Mouse (Mus musculus): ENCODE results near the gene Nfatc4. TPM values are rescaled to one million over a fixed set of nuclear protein-coding genes. Genes with fewer than 3 reads are reported as not detected.

The Nfatc4 gene
- polyA plus RNA-seq, 1 experiment from 2014 or later = 128 TPM

DNA sequence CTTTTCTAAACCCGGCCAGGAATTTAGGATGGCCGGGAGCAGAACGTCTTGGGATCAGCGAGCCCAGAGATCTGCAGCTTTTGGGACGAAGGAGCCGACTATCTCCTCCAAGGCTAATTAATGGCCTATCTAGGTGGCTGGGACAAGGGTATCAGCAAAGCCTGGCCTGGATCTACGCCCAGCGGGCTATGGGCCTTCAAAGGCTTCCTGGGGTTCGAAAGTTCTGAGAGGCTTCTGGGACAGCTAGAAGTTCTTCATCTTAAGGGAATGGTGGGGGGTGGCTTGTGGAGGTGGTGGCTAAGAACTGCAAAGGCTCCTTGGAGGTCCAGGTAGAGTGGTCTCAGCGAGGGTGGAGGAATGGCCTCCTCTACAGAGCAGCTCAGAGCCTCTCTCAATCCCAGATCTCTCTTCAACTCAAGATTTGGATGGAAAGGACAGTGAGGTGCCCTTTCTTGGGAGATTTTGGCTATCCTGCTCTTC is 1.1 kb downstream of the Nfatc4 start:
- 3% methylated on average over 10 of the region's 10 CpGs for WGBS

GRCm38 (mm10) chr14:55824481-55825215 is 1.7 kb downstream of the Nfatc4 start:
- Histone ChIP-seq H3K9me3 (no peaks in the 10 kb centered on the region), H3K27ac (peak overlapping the region; percentile 100), H3K4me3 (peak overlapping the region; percentile 88), H3K4me1 (peaks cover 48% of the 10 kb centered on the region), H3K36me3 (peaks cover 32% of the 10 kb centered on the region), H3K9ac (peak overlapping the region; percentile 96), H3K4me2 (replicated peaks) (peak overlapping the region; percentile 99), H3K27me3 (no peaks in the 10 kb centered on the region)
- WGBS = under 1% methylated on average over 32 of the region's 32 CpGs
- ATAC-seq (ENCODE audit: low FRiP score, low read depth) = peak; percentile 52

More for the DNA sequence above, 1.1 kb downstream of the Nfatc4 start:
- ATAC-seq (ENCODE audit: low FRiP score, low read depth) = 0 out of 2 replicates have a peak, but pooled peaks have one; percentile 0
- peak overlapping the region; percentile 75 for H3K9ac ChIP-seq
- H3K4me3 ChIP-seq = peak overlapping the region; percentile 88
- no peaks in the 10 kb centered on the region for H3K9me3 ChIP-seq
- peaks cover 43% of the 10 kb centered on the region for H3K4me1 ChIP-seq
- no peaks in the 10 kb centered on the region for H3K27me3 ChIP-seq
- H3K27ac ChIP-seq = peak overlapping the region; percentile 100
- H3K4me2 ChIP-seq (replicated peaks) = peak overlapping the region; percentile 99
- H3K36me3 ChIP-seq = peaks cover 26% of the 10 kb centered on the region

DNA sequence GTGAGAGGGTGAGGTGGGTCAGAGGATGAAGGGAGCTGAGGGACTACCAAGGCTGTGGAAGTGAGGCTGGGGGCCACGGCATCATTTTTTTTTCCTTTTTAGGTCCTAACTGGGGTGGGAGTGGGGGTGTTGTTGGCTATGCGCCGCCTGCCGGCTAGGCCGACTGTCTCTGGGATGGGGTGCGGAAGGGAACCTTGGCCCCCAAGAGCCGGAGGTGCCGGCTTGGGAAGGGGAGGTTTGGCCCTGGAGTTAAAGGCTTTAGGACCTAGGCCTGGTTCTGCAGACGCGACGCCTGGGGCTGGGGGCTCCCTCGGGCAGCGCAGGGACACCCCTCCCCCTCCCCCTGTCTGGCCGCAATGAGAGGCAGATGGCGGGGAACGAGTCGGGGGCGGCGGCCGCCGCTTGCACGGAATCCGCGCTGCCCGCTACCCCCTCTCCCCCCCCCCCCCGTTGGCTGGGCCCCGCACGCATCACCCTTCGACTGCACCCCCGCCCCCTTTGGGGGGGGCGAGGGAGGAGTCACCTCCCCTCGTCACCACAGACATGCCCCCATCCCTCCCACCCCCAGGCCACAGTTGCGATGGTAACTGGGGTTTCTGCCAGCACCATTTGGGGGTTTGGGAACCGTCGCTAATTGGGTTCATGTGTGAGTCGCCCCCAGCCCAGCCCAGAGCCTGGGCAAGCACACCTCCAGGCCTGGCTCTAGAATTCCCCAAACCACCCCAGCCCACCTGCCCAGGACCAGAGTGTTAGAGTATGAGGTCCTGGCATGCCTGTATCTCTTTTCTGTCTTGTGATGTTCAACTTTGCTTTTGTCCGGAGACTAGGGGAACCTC is 2.5 kb downstream of the Nfatc4 start:
- 0 out of 2 replicates have a peak, but pooled peaks have one; percentile 1 for ATAC-seq (ENCODE audit: low FRiP score, low read depth)
- peak overlapping the region; percentile 100 for H3K27ac ChIP-seq
- under 1% methylated on average over 19 of the region's 37 CpGs for WGBS
- H3K36me3 ChIP-seq = peaks cover 40% of the 10 kb centered on the region
- peak overlapping the region; percentile 96 for H3K9ac ChIP-seq
- H3K9me3 ChIP-seq = no peaks in the 10 kb centered on the region
- H3K4me2 ChIP-seq (replicated peaks) = peak overlapping the region; percentile 99
- H3K4me3 ChIP-seq = peak overlapping the region; percentile 88
- peaks cover 55% of the 10 kb centered on the region for H3K4me1 ChIP-seq
- H3K27me3 ChIP-seq = no peaks in the 10 kb centered on the region

DNA sequence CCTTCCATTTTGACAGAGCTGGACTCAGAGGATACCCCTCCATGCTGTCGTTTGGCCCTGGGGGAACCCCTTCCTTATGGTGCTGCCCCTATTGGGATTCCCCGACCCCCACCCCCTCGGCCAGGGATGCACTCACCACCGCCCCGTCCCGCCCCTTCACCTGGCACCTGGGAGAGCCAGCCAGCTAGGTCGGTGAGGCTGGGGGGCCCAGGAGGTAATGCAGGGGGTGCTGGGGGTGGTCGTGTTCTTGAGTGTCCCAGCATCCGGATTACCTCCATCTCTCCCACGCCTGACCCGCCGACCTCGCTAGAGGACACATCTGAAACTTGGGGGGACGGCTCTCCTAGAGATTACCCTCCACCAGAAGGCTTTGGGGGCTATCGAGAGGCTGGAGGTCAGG is 3.2 kb downstream of the Nfatc4 start:
- Histone ChIP-seq H3K27ac (peak overlapping the region; percentile 100), H3K9me3 (no peaks in the 10 kb centered on the region), H3K4me1 (peaks cover 55% of the 10 kb centered on the region), H3K4me2 (replicated peaks) (peak overlapping the region; percentile 99), H3K9ac (peak overlapping the region; percentile 96), H3K4me3 (peak overlapping the region; percentile 88), H3K36me3 (peaks cover 47% of the 10 kb centered on the region), H3K27me3 (no peaks in the 10 kb centered on the region)
- 3% methylated on average over 15 of the region's 15 CpGs for WGBS
- ATAC-seq (ENCODE audit: low FRiP score, low read depth) = no peak

DNA sequence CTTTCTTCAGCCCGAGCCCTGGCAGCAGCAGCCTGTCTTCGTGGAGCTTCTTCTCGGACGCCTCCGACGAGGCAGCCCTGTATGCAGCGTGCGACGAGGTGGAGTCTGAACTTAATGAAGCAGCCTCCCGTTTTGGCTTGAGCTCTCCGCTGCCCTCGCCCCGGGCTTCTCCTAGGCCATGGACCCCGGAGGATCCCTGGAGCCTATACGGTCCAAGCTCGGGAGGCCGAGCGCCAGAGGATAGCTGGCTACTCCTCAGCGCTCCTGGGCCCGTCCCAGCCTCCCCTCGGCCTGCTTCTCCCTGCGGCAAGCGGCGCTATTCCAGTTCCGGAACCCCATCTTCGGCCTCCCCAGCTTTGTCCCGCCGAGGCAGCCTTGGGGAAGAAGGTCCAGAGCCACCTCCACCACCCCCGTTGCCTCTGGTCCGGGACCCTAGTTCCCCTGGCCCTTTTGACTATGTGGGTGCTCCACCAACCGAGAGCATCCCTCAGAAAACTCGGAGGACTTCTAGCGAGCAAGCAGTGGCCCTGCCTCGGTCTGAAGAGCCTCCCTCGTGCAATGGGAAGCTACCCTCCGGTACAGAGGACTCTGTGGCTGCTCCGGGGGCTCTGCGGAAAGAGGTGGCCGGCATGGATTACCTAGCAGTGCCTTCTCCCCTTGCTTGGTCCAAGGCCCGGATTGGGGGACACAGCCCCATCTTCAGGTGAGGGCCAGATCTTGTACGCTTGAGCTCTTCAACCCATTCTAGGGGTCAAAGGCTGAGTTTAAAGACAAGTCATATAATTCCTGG is 3.8 kb downstream of the Nfatc4 start:
- Histone ChIP-seq H3K9ac (peak overlapping the region; percentile 96), H3K27me3 (no peaks in the 10 kb centered on the region), H3K27ac (peak overlapping the region; percentile 100), H3K4me2 (replicated peaks) (peak overlapping the region; percentile 99), H3K4me1 (peaks cover 55% of the 10 kb centered on the region), H3K9me3 (no peaks in the 10 kb centered on the region), H3K4me3 (peak overlapping the region; percentile 88), H3K36me3 (peaks cover 53% of the 10 kb centered on the region)
- no peak for ATAC-seq (ENCODE audit: low FRiP score, low read depth)
- WGBS = 9% methylated on average over 41 of the region's 41 CpGs

DNA sequence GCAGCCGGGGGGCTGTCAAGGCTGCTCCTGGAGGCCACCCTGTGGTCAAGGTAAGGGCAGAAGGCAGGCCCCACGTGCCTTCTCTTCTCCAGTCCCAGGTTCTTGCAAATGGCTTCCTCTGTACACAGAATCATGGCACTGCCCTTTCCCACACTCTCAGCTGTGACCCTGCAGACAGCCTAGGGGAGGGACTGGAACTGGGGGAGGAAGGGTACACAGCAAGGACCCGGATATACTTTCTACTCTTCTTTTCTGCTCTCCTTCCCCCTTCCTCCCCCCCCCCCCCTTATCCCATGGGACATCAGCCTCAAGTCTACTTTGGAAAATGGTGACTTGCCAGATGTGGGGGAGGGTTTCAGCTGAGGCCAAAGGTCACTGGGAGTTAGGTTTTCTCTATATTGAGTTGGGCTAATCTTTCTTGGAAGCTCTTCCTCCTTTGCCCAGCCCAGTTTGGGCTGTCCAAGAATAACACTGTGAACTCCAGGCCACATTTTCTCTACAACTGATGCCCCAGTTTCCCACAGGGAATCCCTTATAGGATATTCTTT is 5.8 kb downstream of the Nfatc4 start:
- 50% methylated on average over 3 of the region's 3 CpGs for WGBS
- H3K27me3 ChIP-seq = no peaks in the 10 kb centered on the region
- peak overlapping the region; percentile 99 for H3K4me2 ChIP-seq (replicated peaks)
- H3K27ac ChIP-seq = no peak overlapping the region; the same call in 1 of the 2 replicates
- H3K4me1 ChIP-seq = peaks cover 60% of the 10 kb centered on the region
- peaks cover 72% of the 10 kb centered on the region for H3K36me3 ChIP-seq
- no peaks in the 10 kb centered on the region for H3K9me3 ChIP-seq
- peak overlapping the region; percentile 10; the same call in 1 of the 2 replicates for H3K9ac ChIP-seq
- no peak for ATAC-seq (ENCODE audit: low FRiP score, low read depth)
- peak overlapping the region; percentile 5; the same call in 1 of the 2 replicates for H3K4me3 ChIP-seq

DNA sequence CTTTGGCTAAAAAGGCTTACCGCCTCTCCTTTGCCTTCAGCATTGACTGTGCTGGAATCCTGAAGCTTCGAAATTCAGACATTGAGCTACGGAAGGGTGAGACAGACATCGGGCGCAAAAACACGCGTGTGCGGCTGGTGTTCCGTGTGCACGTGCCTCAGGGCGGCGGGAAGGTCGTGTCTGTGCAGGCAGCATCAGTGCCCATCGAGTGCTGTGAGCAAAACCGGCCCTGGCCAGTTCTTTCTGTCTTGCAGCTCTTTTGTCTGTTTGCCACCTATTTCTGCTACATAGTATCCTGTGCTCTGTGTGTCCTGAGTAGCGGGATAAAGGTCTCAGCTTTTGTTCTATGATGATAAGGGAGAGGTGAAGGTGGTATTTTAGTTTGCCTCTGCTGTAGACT is 6.9 kb downstream of the Nfatc4 start:
- Histone ChIP-seq H3K4me1 (peaks cover 66% of the 10 kb centered on the region), H3K36me3 (peaks cover 80% of the 10 kb centered on the region), H3K9ac (no peak overlapping the region), H3K9me3 (no peaks in the 10 kb centered on the region), H3K27me3 (no peaks in the 10 kb centered on the region), H3K4me2 (replicated peaks) (no peak overlapping the region), H3K27ac (no peak overlapping the region), H3K4me3 (no peak overlapping the region)
- ATAC-seq (ENCODE audit: low FRiP score, low read depth) = no peak
- WGBS = 88% methylated on average over 16 of the region's 16 CpGs

DNA sequence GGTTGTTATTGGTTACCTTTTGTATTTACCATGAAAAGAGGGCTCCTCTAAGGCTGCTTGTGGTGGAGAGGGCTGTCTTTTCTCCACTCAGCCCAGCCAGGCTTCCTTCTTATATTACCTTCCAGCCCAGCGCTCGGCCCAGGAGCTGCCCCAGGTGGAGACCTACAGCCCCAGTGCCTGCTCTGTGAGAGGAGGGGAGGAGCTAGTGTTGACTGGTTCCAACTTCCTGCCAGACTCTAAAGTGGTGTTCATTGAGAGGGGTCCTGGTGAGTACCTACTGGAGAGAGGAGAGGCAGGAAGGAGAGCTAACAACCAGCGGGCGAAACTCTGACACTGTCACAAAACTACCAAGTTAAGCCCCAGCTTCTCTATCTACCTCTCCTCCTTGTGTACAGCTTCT is 7.4 kb downstream of the Nfatc4 start:
- H3K9me3 ChIP-seq = no peaks in the 10 kb centered on the region
- no peak overlapping the region for H3K4me2 ChIP-seq (replicated peaks)
- H3K4me1 ChIP-seq = peaks cover 71% of the 10 kb centered on the region
- peaks cover 80% of the 10 kb centered on the region for H3K36me3 ChIP-seq
- ATAC-seq (ENCODE audit: low FRiP score, low read depth) = no peak
- H3K27ac ChIP-seq = no peak overlapping the region
- H3K27me3 ChIP-seq = no peaks in the 10 kb centered on the region
- no peak overlapping the region for H3K4me3 ChIP-seq
- 79% methylated on average over 4 of the region's 4 CpGs for WGBS
- H3K9ac ChIP-seq = no peak overlapping the region

DNA sequence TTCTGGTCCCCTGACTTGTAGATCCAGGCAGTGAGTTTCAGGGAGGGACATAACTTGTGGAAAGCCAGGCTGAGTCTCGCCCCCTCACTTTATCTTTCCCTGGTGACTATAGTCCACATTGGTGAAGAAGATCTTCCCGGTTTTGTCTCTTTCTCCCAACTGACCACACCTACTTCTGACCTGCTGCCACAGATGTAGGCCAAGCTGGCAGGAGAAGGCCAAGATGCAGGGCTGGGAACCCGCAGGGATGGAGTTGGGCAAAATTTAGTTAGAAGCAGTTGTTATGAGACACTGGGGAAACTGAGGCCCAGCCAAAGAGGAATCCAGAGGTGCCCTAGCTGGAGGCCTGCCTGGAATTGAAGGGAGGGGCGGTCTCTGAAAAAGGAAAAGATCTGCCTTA is 10.2 kb downstream of the Nfatc4 start:
- WGBS = 91% methylated on average over 4 of the region's 4 CpGs
- no peak overlapping the region for H3K4me3 ChIP-seq
- no peak overlapping the region for H3K9ac ChIP-seq
- H3K4me1 ChIP-seq = peaks cover 59% of the 10 kb centered on the region
- H3K9me3 ChIP-seq = no peaks in the 10 kb centered on the region
- H3K4me2 ChIP-seq (replicated peaks) = no peak overlapping the region
- no peaks in the 10 kb centered on the region for H3K27me3 ChIP-seq
- no peak for ATAC-seq (ENCODE audit: low FRiP score, low read depth)
- no peak overlapping the region for H3K27ac ChIP-seq
- peaks cover 63% of the 10 kb centered on the region for H3K36me3 ChIP-seq

GRCm38 (mm10) chr14:55834808-55835533 is 12.0 kb downstream of the Nfatc4 start:
- peaks cover 42% of the 10 kb centered on the region for H3K4me1 ChIP-seq
- no peak overlapping the region for H3K4me2 ChIP-seq (replicated peaks)
- no peaks in the 10 kb centered on the region for H3K9me3 ChIP-seq
- no peak overlapping the region for H3K9ac ChIP-seq
- 67% methylated on average over 5 of the region's 5 CpGs for WGBS
- H3K27me3 ChIP-seq = no peaks in the 10 kb centered on the region
- peak; percentile 25; the same call in 1 of the 2 replicates for ATAC-seq (ENCODE audit: low FRiP score, low read depth)
- peak overlapping the region; percentile 44; the same call in 1 of the 2 replicates for H3K27ac ChIP-seq
- H3K36me3 ChIP-seq = peaks cover 45% of the 10 kb centered on the region
- H3K4me3 ChIP-seq = no peak overlapping the region

- no peaks in the 10 kb centered on the region for H3K27me3 ChIP-seq
- no peak overlapping the region for H3K4me3 ChIP-seq
- no peak overlapping the region for H3K9ac ChIP-seq
- no peak overlapping the region for H3K4me2 ChIP-seq (replicated peaks)
- 85% methylated on average over 5 of the region's 5 CpGs for WGBS
- peaks cover 30% of the 10 kb centered on the region for H3K4me1 ChIP-seq
- H3K27ac ChIP-seq = no peak overlapping the region
- H3K9me3 ChIP-seq = no peaks in the 10 kb centered on the region
- peaks cover 13% of the 10 kb centered on the region for H3K36me3 ChIP-seq
- ATAC-seq (ENCODE audit: low FRiP score, low read depth) = no peak
These were observed 15.4 kb downstream of the Nfatc4 start for GRCm38 (mm10) chr14:55838312-55838711.
